Mouse (Mus musculus) neutrophil, adult 5-6 weeks (primary cell): ENCODE measurements around the gene Hoxc11. TPM values are rescaled to one million over a fixed set of nuclear protein-coding genes. Genes with fewer than 3 reads are reported as not detected.

ENCODE experiments used
- ATAC-seq: fragments of 151-379, 151-347 bp; 2 replicates; pipeline ENCODE4 v1.8.0; 2017; ENCODE audit warnings: mild to moderate bottlenecking, moderate TSS enrichment; ENCODE audit not compliant: insufficient number of reproducible peaks, poor library complexity, low FRiP score, severe bottlenecking; ENCODE audit errors: extremely low read depth
- total RNA-seq: library from RNA; stranded (forward); fragments of 200-1000 nt; gene quantifications from 2 replicates; pipeline ENCODE4 v1.2.3, GENCODE M21; 2017

Gene Hoxc11
- total RNA-seq, 1 experiment from 2014 or later = not detected

GRCm38 (mm10) chr15:102999183-102999831 is 45.1 kb downstream of the Hoxc11 start:
- ATAC-seq = no peak

DNA sequence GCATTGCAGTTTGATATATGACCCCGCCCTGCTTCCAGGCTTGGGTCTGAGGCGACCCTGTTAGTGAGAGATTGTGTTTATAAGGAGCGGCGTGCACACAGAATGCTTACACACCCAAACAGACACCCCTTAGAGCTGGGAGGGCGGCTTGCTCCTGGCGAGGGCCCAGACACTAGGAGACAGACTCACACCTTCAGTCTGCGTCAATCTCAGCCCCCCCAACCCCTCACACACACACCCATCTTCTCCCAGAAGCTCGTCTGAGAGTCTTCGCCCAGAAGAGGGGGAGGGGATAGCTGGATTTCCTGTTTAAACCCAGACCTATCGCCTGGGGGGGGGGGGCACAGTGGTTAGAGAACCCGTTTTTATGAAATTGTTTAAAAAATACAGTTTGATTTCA is 45.7 kb downstream of the Hoxc11 start:
- ATAC-seq = no peak

- no peak for ATAC-seq
Measured at GRCm38 (mm10) chr15:103000501-103000901, 46.3 kb downstream of the Hoxc11 start.

- ATAC-seq = no peak
Measured at GRCm38 (mm10) chr15:103001370-103001769, 47.1 kb downstream of the Hoxc11 start.

GRCm38 (mm10) chr15:103002156-103002555 is 47.9 kb downstream of the Hoxc11 start:
- ATAC-seq = no peak

- ATAC-seq = no peak
Measured at GRCm38 (mm10) chr15:103002821-103003448, 48.7 kb downstream of the Hoxc11 start.

- no peak for ATAC-seq
Measured at GRCm38 (mm10) chr15:103005308-103005707, 51.1 kb downstream of the Hoxc11 start.

DNA sequence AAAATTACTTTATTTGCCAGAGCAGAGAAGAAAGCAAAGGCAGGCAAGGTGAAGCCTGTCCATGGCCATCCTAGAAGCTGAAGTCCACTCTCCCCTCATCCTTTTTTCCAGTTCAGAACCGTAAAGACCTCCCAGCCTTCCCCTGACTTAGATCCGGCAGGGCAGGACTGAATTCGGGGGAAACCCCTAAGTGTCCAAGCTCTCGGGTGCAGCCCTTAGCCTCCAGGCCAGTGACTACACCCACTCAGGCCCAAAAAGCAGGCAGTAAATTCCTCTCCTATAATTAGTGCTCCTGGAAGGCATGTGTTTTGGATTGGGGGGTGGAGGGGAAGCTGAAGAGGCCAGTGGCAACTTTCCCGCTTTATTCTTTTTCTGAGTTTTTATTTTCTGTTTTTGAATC is 51.6 kb downstream of the Hoxc11 start:
- ATAC-seq = no peak

GRCm38 (mm10) chr15:103006326-103006725 is 52.1 kb downstream of the Hoxc11 start:
- ATAC-seq = no peak

Other genes with a start within 250 kb of the Hoxc11 start
- 73.4 and 97.1 TPM in 2 replicates for gene Calcoco1, start 232.2 kb upstream of the Hoxc11 start, total RNA-seq
- not detected in 2 replicates for gene Hoxc13, start 33.3 kb upstream of the Hoxc11 start, total RNA-seq
- not detected in 2 replicates for gene Hoxc12, start 17.7 kb upstream of the Hoxc11 start, total RNA-seq
- not detected in 2 replicates for gene Hoxc10, start 12.4 kb downstream of the Hoxc11 start, total RNA-seq
- not detected in 2 replicates for gene Hoxc5, start 13.0 kb downstream of the Hoxc11 start, total RNA-seq
- gene Hoxc9, start 22.0 kb downstream of the Hoxc11 start, total RNA-seq = not detected in 2 replicates
- gene Hoxc8, start 36.2 kb downstream of the Hoxc11 start, total RNA-seq = not detected in 2 replicates
- gene Hoxc6, start 43.8 kb downstream of the Hoxc11 start, total RNA-seq = not detected in 2 replicates
- gene Hoxc4, start 64.5 kb downstream of the Hoxc11 start, total RNA-seq = not detected in 2 replicates
- 5.5 and 8.1 TPM in 2 replicates for gene Smug1, start 212.7 kb downstream of the Hoxc11 start, total RNA-seq